Mouse (Mus musculus) erythroblast, embryonic 14.5 days (primary cell): ENCODE measurements around the gene Sac3d1.

Source experiments
- GATA1 ChIP-seq: IDR thresholded peaks from 2 replicates; pipeline ENCODE4 v1.6.1; 2012; ENCODE audit warnings: low read length, inconsistent platforms, mixed read lengths
- TAL1 ChIP-seq: IDR thresholded peaks from 3 replicates; pipeline ENCODE4 v1.6.1; 2012; ENCODE audit warnings: low read length, inconsistent platforms, mixed read lengths

DNA sequence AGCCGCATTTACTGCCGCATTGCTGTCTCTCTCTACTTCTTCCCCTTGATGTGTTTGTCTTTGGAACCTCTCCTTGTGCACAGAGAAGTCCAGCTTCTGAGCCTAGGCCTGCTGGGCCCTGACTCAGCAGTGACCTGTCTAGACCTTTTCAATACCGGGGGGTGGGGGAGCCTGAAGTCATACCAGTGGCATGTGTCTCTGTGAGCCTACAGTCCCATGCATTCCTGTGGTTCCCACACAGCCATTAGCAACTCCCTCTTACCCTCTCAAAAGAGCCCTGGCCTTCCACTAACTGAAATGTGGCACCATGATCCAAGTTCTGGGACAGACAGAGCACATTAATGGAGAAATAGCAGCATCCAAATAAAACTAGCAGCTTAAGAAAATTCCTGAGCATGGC lies 17.9 kb upstream of the Sac3d1 start:
- no peak for TF ChIP-seq GATA1
- no peak for TF ChIP-seq TAL1
